Mouse (Mus musculus) forebrain, embryonic 13.5 days (tissue): ENCODE measurements around the gene Cfh. TPM values are rescaled to one million over a fixed set of nuclear protein-coding genes. Genes with fewer than 3 reads are reported as not detected.

Experiments
- polyA plus RNA-seq: library from polyadenylated mRNA; unstranded; fragments of >200 nt; fragmentation: Nextera tagmentation; extraction: Ambion mirVana; gene quantifications from 2 replicates; pipeline ENCODE4 v1.2.1, GENCODE M21; 2015

Gene Cfh
- polyA plus RNA-seq, 1 experiment from 2014 or later, result 4.2 TPM

Other genes starting within 250 kb of the Cfh start
- gene Kcnt2, start 62.4 kb upstream of the Cfh start, polyA plus RNA-seq, result 1.5 and 2.0 TPM in 2 replicates